Mouse (Mus musculus) hindbrain, embryonic 15.5 days (tissue): Measurements from ENCODE around the gene Piezo1. TPM values are rescaled to one million over a fixed set of nuclear protein-coding genes. Genes with fewer than 3 reads are reported as not detected.

Source experiments
- ATAC-seq: fragments of 200-750 bp; cut with Nextera tagmentation; 2 replicates; pipeline ENCODE4 v1.8.0; 2017; ENCODE audit warnings: low read depth, moderate number of reproducible peaks, moderate TSS enrichment; ENCODE audit not compliant: low FRiP score
- H3K27ac ChIP-seq: fragments of 300-500 bp; sonication (generic); replicated peaks from 2 replicates; pipeline ENCODE4 v1.5.1; 2015; ENCODE audit warnings: mild to moderate bottlenecking, inconsistent platforms
- H3K27me3 ChIP-seq: fragments of 300-500 bp; sonication (generic); 2 replicates; pipeline ENCODE4 v1.6.1; 2015; ENCODE audit warnings: control low read depth, inconsistent platforms
- H3K36me3 ChIP-seq: fragments of 300-500 bp; sonication (generic); 2 replicates; pipeline ENCODE4 v1.6.1; 2015; ENCODE audit warnings: control low read depth, inconsistent platforms
- H3K4me1 ChIP-seq: fragments of 300-500 bp; sonication (generic); replicated peaks from 2 replicates; pipeline ENCODE4 v1.6.1; 2015; ENCODE audit warnings: control low read depth, inconsistent platforms
- H3K4me2 ChIP-seq: fragments of 300-500 bp; sonication (generic); 2 replicates; pipeline ENCODE4 v1.6.1; 2015; ENCODE audit warnings: moderate library complexity, mild to moderate bottlenecking, inconsistent platforms
- H3K4me3 ChIP-seq: fragments of 300-500 bp; sonication (generic); 2 replicates; pipeline ENCODE4 v1.5.1; 2015; ENCODE audit warnings: mild to moderate bottlenecking, inconsistent platforms
- H3K9ac ChIP-seq: fragments of 300-500 bp; sonication (generic); 2 replicates; pipeline ENCODE4 v1.6.1; 2015; ENCODE audit warnings: inconsistent platforms
- H3K9me3 ChIP-seq: fragments of 300-500 bp; sonication (generic); 2 replicates; pipeline ENCODE4 v1.6.1; 2016; ENCODE audit warnings: control low read depth, inconsistent platforms
- WGBS: fragments of 180-500 bp; shearing (Covaris S2); methylation state at CpG from one replicate; pipeline ENCODE4 v1.1.7; 2015; 5-methylcytosine and 5-hydroxymethylcytosine counted together
- polyA plus RNA-seq: library from polyadenylated mRNA; unstranded; fragments of >200 nt; fragmentation: Nextera tagmentation; extraction: Ambion mirVana; gene quantifications from 2 replicates; pipeline ENCODE4 v1.2.1, GENCODE M21; 2015

Piezo1 gene
- polyA plus RNA-seq, 1 experiment from 2014 or later = 2.8 TPM

- no peaks in the 10 kb centered on the region for H3K9me3 ChIP-seq
- no peak for ATAC-seq
- H3K36me3 ChIP-seq = no peaks in the 10 kb centered on the region
- H3K27me3 ChIP-seq = peaks cover 46% of the 10 kb centered on the region
- WGBS = 25% methylated on average over 7 of the region's 7 CpGs
- peak overlapping the region; percentile 39 for H3K4me3 ChIP-seq
- no peak overlapping the region for H3K27ac ChIP-seq
- H3K9ac ChIP-seq = peak overlapping the region; percentile 37
- peak overlapping the region; percentile 73 for H3K4me2 ChIP-seq
- peaks cover 12% of the 10 kb centered on the region for H3K4me1 ChIP-seq
These were observed 91.1 kb downstream of the Piezo1 start for GRCm38 (mm10) chr8:122459990-122460389.

GRCm38 (mm10) chr8:122459218-122459900 is 91.8 kb downstream of the Piezo1 start:
- 58% methylated on average over 6 of the region's 6 CpGs for WGBS
- Histone ChIP-seq H3K9me3 (no peaks in the 10 kb centered on the region), H3K27ac (no peak overlapping the region), H3K4me3 (no peak overlapping the region), H3K4me2 (no peak overlapping the region), H3K9ac (no peak overlapping the region), H3K36me3 (no peaks in the 10 kb centered on the region), H3K4me1 (peaks cover 12% of the 10 kb centered on the region), H3K27me3 (peaks cover 46% of the 10 kb centered on the region)
- ATAC-seq = no peak

GRCm38 (mm10) chr8:122457171-122457570 is 94.0 kb downstream of the Piezo1 start:
- Histone ChIP-seq H3K4me3 (no peak overlapping the region), H3K27me3 (peaks cover 38% of the 10 kb centered on the region), H3K9ac (no peak overlapping the region)

DNA sequence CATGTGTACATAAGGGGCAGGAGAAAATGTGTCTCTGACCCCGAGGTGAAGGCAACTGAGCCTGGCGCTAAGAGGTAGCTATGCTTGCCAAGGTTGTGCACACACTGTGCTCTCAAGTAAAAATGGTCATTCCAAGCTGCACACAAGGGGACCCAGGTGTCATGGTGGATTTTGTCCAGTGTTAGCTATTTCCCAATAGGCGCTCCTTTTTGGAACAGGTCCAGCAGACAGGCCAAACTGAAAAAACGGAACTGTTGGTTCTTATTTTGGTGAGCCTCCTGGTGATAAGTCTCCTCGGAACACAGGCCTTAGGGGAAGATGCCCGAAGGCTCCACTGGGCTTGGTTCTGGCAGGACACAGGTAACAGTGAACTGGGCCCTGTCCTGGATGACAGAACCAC is 96.7 kb downstream of the Piezo1 start:
- Histone ChIP-seq H3K4me3 (no peak overlapping the region), H3K27ac (no peak overlapping the region), H3K36me3 (no peaks in the 10 kb centered on the region), H3K4me1 (no peaks in the 10 kb centered on the region), H3K9me3 (no peaks in the 10 kb centered on the region), H3K27me3 (peaks cover 12% of the 10 kb centered on the region), H3K9ac (no peak overlapping the region), H3K4me2 (no peak overlapping the region)
- WGBS = 86% methylated on average over 6 of the region's 6 CpGs
- ATAC-seq = no peak

More at GRCm38 (mm10) chr8:122457171-122457570, 94.0 kb downstream of the Piezo1 start:
- no peak for ATAC-seq
- 79% methylated on average over 11 of the region's 11 CpGs for WGBS
- H3K4me1 ChIP-seq = peaks cover 12% of the 10 kb centered on the region
- H3K4me2 ChIP-seq = no peak overlapping the region
- H3K27ac ChIP-seq = no peak overlapping the region
- H3K9me3 ChIP-seq = no peaks in the 10 kb centered on the region
- no peaks in the 10 kb centered on the region for H3K36me3 ChIP-seq

DNA sequence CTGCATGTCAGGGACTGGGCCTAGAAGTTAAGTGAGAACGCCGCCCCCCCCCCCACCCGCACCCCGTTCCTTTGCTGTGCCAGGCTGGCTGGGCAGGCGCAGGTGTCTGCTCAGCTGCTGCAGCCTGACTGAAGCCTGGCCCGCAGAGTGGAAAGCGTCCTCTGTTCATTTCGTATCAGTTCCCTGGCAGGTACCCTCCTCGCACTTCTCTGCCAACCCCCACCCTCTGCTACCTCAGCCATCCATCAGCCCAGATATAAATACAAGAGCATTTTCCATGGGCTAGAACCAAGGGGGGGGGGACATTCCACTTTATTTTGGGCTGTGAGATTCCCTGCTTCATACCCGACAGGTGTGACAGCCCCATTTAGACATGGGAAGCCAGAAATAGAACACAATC is 99.0 kb downstream of the Piezo1 start:
- Histone ChIP-seq H3K36me3 (no peaks in the 10 kb centered on the region), H3K27me3 (peaks cover 2% of the 10 kb centered on the region; the same call in 1 of the 2 replicates), H3K9ac (no peak overlapping the region), H3K27ac (no peak overlapping the region), H3K9me3 (no peaks in the 10 kb centered on the region), H3K4me1 (no peaks in the 10 kb centered on the region), H3K4me2 (no peak overlapping the region), H3K4me3 (no peak overlapping the region)
- WGBS = 88% methylated on average over 10 of the region's 10 CpGs
- ATAC-seq = no peak

- no peak overlapping the region for H3K9ac ChIP-seq
- H3K4me3 ChIP-seq = no peak overlapping the region
- 89% methylated on average over 7 of the region's 7 CpGs for WGBS
- ATAC-seq = no peak
- H3K27me3 ChIP-seq = 0 out of 2 replicates have a peak, but pooled peaks cover 2% of the 10 kb centered on the region
- H3K27ac ChIP-seq = no peak overlapping the region
- no peaks in the 10 kb centered on the region for H3K36me3 ChIP-seq
- H3K4me1 ChIP-seq = no peaks in the 10 kb centered on the region
- H3K9me3 ChIP-seq = no peaks in the 10 kb centered on the region
- H3K4me2 ChIP-seq = no peak overlapping the region
These were observed 99.9 kb downstream of the Piezo1 start for GRCm38 (mm10) chr8:122451161-122451703.

DNA sequence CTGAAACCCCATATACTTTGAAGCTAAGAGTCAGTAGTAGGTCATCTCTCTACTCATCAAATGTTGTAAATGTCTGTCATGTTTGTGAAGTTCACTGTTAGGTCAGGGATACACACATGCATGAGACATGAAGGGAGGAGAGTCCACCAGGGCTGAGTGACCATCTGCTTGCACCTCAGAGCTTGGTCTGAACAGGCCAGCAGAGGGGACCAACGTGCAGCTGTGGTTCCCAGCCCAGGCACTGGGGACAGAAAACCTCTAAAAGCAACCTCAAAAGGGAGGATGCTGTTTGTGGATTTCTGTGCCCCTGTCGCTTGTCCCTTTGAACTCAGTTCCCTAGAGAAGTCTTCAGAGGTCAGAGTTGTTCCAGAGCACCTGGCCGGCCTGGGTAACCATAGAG is 105.9 kb downstream of the Piezo1 start:
- Histone ChIP-seq H3K4me3 (no peak overlapping the region), H3K9ac (no peak overlapping the region), H3K27me3 (no peaks in the 10 kb centered on the region), H3K4me2 (peak overlapping the region; percentile 64), H3K4me1 (peaks cover 36% of the 10 kb centered on the region), H3K36me3 (no peaks in the 10 kb centered on the region), H3K27ac (peak overlapping the region; percentile 97), H3K9me3 (no peaks in the 10 kb centered on the region)
- no peak for ATAC-seq
- 62% methylated on average over 3 of the region's 3 CpGs for WGBS

GRCm38 (mm10) chr8:122444058-122444748 is 106.9 kb downstream of the Piezo1 start:
- Histone ChIP-seq H3K27me3 (no peaks in the 10 kb centered on the region), H3K36me3 (no peaks in the 10 kb centered on the region), H3K9ac (peak overlapping the region; percentile 81), H3K9me3 (no peaks in the 10 kb centered on the region), H3K4me1 (peaks cover 36% of the 10 kb centered on the region), H3K4me3 (peak overlapping the region; percentile 55), H3K27ac (peak overlapping the region; percentile 97), H3K4me2 (peak overlapping the region; percentile 64)
- peak; percentile 23; the same call in 1 of the 2 replicates for ATAC-seq
- WGBS = 9% methylated on average over 19 of the region's 19 CpGs

- Histone ChIP-seq H3K36me3 (peaks cover 5% of the 10 kb centered on the region; the same call in 1 of the 2 replicates), H3K27ac (peak within 1 kb of the TSS; percentile 97), H3K4me3 (peak within 1 kb of the TSS; percentile 55), H3K4me1 (peaks cover 36% of the 10 kb centered on the region), H3K9ac (peak within 1 kb of the TSS; percentile 81), H3K27me3 (no peaks in the 10 kb centered on the region), H3K4me2 (peak within 1 kb of the TSS; percentile 93), H3K9me3 (no peaks in the 10 kb centered on the region)
- under 1% methylated on average over 47 of the region's 47 CpGs for WGBS
- peak; percentile 98 for ATAC-seq
These were observed 107.7 kb downstream of the Piezo1 start, which contains the start of gene Mvd for GRCm38 (mm10) chr8:122443262-122444006. Mvd (minus strand) TSS chr8:122443422.

- Histone ChIP-seq H3K36me3 (peaks cover 10% of the 10 kb centered on the region), H3K4me2 (peak overlapping the region; percentile 93), H3K27me3 (no peaks in the 10 kb centered on the region), H3K9me3 (no peaks in the 10 kb centered on the region), H3K4me3 (peak overlapping the region; percentile 55), H3K4me1 (peaks cover 36% of the 10 kb centered on the region), H3K9ac (peak overlapping the region; percentile 81), H3K27ac (peak overlapping the region; percentile 87)
- no peak; the same call in 1 of the 2 replicates for ATAC-seq
- under 1% methylated on average over 12 of the region's 12 CpGs for WGBS
These were observed 108.3 kb downstream of the Piezo1 start for GRCm38 (mm10) chr8:122442781-122443180.

- ATAC-seq = no peak
- no peaks in the 10 kb centered on the region for H3K9me3 ChIP-seq
These were observed 108.8 kb downstream of the Piezo1 start for GRCm38 (mm10) chr8:122442356-122442755.

More at GRCm38 (mm10) chr8:122442356-122442755, 108.8 kb downstream of the Piezo1 start:
- Histone ChIP-seq H3K4me3 (peak overlapping the region; percentile 55), H3K27ac (peak overlapping the region; percentile 87), H3K4me1 (peaks cover 36% of the 10 kb centered on the region), H3K36me3 (peaks cover 14% of the 10 kb centered on the region), H3K27me3 (no peaks in the 10 kb centered on the region), H3K9ac (peak overlapping the region; percentile 81), H3K4me2 (peak overlapping the region; percentile 93)
- 15% methylated on average over 7 of the region's 7 CpGs for WGBS
